Mouse (Mus musculus) heart, adult 18-20 months (tissue): ENCODE data around the gene Ndufs5. TPM values are rescaled to one million over a fixed set of nuclear protein-coding genes. Genes with fewer than 3 reads are reported as not detected.

Source experiments
- DNase-seq, 2 experiments: peaks; one replicate each; pipeline ENCODE4 v3.0.0; 2021 to 2022; ENCODE audit warnings: mixed read lengths in 1 of 2
- long read RNA-seq, 2 experiments: library from polyadenylated mRNA; stranded (forward); transcript quantifications; one replicate each; pipeline ENCODE4 v2.0.0; 2021
- total RNA-seq, 2 experiments: library from RNA; stranded (reverse); gene quantifications; 2 replicates each; pipeline ENCODE4 v1.2.3; 2021

Gene Ndufs5
- 100 to 1,000 TPM; 457 to 469 TPM for total RNA-seq
- long read RNA-seq, experiment 1, transcript Ndufs5-201 (3 exons, 525 nt): major isoform, 299 of 318 reads
- long read RNA-seq, experiment 1, partial matches to known transcripts: 0 of 318 reads
- long read RNA-seq, experiment 1, other reads (novel, unspliced or antisense): 11 of 318 reads
- long read RNA-seq, experiment 2, transcript Ndufs5-201 (3 exons, 525 nt): major isoform, 220 of 242 reads
- long read RNA-seq, experiment 2, transcript Ndufs5-202 (3 exons, 599 nt): minor isoform, 8 of 242 reads
- long read RNA-seq, experiment 2, partial matches to known transcripts: 0 of 242 reads
- long read RNA-seq, experiment 2, other reads (novel, unspliced or antisense): 9 of 242 reads

DNA sequence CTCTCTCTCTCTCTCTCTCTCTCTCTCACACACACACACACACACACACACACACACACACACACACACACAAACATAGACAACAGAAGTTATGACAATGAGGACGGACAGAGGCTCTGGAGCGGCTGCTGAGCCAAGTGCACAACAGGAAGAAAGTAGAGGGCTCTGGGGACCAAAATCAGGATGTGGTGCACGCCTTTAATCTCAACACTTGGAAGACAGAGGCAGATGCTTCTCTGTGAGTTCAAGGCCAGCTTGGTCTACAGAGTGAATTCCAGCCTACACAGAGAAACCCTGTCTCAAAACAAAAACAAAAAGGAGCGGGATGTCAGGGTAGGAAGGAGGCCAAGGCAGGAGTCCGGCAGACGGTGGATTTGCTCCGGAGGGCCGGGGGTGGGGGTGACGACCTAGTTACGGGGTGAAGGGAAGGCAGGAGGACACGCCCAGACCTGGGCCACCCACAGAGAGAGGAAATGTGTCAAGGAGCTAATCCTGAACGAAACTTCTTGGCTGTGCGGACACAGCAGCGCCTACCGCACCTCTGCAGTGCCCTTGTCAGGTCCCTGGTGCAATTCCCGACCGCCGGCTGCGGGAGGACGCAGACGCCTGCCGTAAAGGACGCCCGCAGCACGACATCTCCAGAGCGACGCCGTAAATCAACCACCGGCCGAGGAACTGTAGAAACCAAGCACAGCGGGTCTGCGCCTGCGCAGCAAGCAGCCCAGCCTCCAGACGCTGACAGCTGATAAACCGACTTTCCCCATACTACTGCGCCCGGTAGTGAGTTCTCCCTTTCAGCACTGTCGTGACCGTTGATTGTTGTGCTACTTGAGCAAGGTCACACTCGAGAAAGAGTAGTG is at the start of gene Ndufs5:
Gene Ndufs5, minus strand, starts transcription at position 629 of the 860 bp plus-strand sequence.
- peak; percentile 97 to 98 for DNase-seq

DNA sequence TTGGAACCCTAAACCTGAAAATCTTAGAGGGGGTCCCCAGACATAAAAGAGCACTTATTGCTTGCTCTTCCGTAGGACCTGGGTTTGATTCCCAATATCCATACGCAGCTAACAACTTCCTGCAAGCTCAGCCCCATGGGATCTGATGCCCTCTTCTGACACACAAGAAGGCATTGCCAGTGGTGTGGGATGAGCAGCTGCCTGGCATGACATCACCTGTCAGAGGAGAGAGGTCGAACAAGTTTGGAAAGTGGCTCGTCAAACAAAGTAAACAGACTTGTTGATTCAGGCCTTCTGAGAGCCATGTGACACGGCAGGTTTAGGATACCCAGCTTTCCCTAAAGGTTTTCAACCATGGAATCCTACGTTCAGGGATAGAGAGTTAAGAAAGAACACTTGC is 47.1 kb upstream of the Ndufs5 start:
- no peak for DNase-seq

DNA sequence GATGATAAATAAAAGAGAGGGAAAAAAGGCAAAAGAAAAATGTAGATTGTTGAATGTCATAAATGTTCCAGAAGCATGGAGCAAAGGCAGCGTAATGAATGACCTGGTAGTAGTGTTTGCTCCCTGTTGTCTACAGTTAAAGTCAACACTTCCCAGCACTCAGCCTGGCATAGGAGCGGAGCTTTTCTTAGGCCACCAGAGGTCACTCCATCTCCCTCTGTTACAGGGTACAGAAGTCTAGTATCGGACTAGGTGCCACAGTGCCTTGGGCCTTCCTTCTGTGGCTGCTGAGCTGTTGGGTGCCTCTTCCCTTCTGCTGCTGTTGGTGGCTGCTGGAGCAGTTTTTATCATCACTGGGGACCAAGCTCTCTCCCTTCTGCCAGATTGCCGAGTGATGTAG is 40.3 kb upstream of the Ndufs5 start:
- peak in 1 of 2 experiments; percentile 26 for DNase-seq

DNA sequence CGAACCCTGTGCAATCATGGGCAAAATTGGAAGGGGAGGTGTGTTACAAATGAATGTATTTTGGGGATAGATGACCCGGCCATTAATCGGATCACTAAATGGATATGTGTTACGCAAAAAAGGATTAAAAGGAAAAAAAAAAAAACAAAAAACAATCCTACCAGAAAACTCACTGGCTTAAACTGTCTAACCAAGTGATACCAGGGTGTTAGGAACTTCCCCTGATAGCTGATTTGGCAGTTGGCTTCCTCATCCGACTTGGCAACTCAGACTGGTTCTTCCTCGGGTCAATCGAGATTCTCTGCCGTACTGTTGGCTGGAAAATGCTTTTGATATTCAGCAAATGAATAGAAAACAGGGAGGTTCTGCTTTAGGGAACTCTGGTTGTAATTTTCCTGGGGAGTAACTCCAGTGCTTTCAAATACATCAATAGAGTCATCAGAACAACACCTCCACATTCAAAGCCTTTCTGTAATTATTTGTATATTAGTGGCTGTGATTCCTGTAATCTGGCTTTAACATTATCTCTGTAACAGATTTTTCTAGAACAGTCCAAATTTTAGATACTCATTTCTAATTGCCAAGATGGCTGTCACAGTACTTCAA is 32.8 kb upstream of the Ndufs5 start:
- DNase-seq: peak; percentile 61 to 75

DNA sequence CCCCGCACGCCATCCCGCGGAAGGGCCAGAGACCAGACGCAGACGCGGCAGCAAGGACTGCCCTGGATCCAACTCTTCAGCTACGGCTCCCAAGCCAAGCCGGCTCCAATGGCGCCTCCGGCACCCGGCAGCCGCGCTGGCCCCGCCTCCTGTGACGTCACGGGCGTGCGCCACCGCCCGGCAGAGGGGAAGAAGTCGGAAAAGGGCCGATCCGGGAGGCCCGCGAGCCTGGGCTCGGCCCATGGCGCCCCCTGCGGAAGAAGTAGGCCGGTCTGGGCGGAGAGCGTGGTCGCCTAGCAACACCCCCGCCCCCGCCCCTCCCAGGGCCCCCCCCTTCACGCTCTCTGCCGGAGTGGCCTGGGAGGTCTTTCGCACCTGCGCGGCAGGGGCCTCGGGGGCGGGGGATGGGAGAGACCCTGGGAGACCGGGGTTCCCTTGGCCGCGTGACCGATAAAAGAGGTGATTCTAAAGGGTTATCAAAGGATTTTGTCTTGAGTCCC is 32.2 kb upstream of the Ndufs5 start, which contains the start of gene Akirin1:
Gene Akirin1, minus strand, starts transcription at position 194 of the 500 bp plus-strand sequence.
- peak; percentile 98 for DNase-seq

DNA sequence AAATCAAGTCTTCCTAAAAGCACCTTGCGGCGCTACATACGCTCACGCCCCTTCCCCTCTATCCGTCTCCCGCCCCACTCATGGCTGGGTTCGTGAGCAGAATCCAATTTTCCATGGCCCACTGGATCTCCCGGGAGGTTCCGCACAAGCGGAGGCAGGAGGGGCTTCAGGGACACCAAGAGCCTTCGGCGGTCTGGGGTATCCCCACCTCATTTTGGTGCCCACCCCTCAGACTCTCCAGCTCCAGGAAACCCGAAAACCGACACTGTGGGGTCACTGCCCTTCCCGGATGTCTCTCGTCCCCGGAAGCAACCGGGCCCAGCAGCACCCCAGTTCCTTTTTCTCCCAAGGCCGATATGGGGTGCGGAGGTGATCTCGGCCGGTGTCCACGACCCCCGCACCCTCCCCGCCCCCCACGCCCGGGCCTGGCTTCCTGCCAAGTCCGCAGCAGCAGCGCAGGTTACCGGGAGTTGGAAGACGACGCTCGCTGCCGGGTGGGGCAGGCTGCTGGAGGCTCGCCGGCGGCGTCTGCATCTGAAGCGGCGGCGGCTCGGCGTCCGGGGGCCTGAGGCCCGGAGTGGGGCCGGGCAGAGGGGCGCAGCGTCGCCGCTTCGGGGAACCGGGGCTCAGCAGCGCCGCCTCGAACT is 31.6 kb upstream of the Ndufs5 start:
- DNase-seq: peak; percentile 36 to 51

DNA sequence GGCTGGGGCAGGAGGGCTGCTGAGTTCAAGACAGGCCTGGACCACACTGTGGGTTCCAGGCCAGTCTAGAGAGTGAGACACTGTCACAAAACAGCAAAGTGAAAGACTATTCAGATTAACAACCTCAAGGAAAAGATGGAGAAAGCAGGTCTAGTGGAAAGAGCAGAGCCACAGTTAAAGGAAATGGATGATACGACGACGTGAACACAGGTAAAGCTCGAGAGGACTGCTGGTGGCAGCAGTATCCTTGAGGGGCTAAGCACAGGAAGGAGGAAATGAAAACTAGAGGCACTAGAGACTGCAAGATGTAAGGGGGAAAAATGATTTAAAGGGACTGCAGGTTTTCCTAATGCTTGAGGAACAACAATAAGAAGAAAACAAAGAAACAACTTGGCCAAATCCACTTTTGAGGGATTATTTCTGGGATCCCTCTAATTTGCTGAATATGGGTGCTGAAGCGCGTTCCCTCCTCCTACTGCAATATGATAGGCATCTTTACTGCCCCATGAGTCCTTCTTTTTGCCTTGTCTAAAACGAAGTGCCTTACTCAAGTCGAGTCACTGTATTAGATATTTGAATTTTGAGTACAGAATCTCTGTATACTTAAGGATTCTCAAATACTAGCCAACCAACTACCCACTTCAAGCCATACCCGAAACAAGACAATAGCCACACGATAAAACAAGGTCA is 30.9 kb upstream of the Ndufs5 start:
- no peak for DNase-seq

DNA sequence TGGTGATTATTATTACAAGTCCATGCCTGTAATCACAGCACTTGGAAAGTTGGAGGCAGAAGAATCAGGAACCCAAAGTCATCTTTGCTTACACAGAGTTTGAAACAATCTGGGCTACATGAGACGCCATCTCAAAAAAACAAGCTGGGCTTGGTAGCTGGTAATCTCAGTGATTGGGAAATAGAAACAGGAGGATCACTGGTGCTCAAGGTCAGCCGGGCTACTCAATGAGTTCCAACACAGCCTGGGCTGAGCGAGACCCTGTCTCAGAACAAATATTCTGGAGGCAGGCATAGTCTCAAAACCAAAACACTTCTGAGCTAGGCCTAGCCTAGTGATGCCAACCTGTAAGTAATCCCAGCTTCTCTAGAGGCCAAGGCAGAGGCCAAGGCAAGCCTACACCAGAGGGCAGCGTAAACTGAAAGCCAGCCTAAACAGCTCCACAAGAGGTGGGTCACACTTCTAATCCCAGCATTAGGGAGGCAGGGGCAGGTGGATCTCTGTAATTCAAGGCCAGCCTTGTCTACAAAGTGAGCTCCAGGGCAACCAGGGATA is 27.3 kb upstream of the Ndufs5 start:
- DNase-seq: no peak

DNA sequence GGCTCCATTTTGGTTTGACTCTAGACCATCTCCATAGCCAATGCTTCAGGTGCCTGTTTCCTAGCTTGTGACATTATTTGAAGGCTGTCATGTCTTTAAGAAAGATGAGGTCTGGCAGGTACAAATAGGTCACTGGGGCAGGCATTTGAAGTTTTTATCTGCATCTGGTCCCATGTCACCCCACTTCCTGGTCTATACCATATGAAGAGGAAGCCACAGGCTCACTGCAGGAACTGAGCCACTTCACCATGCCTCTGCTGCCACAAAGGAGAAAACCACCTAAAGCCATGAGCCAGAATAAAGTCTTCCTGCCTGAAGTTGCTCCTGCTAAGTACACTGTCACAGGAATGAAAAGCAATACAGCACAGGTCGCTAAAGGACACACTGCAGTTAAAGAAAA is 24.9 kb upstream of the Ndufs5 start:
- no peak for DNase-seq

DNA sequence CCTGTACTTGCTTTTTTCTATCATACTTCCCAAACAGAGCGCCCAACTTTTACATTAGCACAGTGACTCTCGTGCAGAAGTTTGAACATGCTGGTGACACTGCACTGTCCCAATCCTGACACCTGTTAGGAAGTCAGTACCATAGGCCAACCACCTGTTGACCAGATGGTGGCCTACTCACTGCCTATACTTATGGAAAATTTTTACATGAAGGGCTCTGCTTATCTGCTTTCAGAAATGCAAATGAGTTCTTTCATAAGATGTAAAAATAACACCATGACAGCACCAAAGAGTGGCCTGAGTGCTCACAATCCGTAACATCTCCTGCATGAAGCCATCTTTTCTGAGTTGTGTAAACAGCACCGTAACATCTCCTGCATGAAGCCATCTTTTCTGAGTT is 20.7 kb upstream of the Ndufs5 start:
- DNase-seq: no peak

DNA sequence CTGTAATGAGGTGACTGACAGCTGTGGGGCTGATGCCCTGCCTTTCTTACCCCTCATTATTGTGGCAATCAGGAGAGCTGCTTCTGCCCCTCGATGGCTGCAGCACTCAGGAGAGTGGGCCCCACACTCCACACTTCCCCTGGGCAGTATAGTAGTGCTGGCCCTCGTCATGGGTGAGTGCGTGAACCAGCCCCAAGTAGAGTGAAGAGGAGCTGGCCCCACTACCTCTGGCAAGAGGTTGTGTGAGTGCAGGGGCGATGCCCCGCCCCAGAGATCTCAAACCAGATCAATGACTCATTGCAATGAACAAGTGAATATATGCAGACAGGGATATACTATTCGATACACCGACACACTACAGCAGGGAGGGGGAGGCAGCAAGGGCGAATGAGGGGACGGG is 15.5 kb upstream of the Ndufs5 start:
- DNase-seq: no peak

DNA sequence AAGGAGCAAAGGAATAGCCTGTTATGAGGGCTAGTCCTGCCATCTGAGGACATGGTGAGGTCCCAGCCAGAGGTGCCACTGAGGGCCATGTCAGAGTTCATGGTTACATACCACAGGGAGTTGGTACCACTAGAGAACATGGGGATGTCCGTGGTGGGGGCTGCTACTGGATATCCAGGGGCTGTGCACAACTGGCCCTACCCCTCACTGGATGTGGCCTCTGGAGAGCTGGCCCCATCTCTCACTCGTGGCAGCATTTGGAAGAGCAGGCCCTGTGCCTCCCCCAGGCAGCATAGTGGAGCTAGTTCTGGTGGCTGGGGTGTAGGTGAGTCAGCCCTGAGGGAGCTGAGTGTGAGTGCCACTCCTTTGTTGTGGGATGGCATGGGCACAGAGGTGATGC is 14.9 kb upstream of the Ndufs5 start:
- no peak for DNase-seq

DNA sequence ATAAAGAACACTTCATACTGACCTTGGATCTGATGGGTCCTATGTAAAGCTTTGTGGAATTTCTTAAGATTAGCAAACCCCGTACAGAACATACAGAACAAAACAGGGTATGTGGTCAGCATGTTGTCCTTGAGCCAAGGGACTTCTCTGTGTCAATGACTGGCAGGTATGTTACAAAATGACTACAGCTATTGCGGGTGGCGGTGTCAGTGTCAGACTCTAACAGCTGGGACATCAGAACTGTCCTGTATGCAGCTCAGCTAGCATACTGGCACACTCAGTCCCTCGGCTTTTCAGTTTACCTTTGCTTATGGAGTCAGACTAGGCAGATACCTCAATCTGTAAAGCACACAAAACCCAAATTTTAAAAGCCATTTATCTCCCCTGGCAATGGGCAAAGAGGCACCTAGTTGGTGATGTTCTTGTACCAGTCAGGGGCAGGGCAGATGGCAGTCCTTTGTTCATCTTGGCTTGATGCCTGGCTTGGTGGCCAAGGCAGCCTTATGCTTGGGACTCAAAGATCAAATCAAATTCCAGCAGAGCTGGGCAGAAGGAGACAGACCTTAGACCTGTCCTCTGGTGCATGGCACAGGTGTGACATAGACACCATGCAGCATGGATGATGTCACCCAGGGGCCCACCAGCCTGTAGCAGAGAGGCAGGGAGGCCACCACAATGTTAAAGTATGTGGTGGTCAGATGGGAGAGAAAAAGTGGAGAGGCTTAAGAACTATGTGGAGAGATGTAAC is 14.3 kb upstream of the Ndufs5 start:
- DNase-seq: no peak

DNA sequence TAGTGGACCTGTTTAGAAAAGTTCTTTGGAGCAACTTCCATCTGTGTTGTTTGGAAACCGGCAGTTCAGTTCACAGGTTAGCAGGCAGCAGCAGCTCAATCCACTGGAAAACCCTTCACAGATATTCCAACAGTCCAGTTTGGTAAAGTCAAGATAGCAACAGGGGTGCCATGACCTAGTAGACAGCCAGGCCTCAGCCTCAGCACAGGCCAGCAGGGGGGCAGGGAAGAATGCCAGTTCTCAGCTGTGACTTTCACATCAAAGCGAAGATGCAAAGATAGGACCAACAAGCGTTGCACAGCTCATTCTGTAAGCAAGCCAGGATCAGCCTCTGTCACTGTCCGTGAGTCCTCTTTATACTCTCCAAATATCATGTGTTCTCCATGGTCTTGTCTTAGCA is 3.8 kb upstream of the Ndufs5 start:
- DNase-seq: no peak

DNA sequence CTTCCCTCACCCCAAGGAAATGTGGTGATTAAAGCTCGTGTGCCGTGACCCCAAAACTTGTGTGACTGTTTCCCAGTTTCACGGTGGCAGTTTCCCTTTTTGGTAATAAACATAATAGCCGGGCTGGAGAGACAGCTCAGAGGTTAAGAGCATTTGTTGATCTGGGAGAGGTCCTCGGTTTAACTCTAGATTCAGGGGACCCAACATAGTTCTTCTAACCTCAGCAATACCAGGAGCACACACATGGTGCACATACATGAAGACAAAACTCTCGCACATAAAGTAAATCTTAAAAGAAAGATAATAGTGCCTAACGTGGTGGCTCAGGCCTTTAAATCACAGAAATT is 405 bp upstream of the Ndufs5 start:
- DNase-seq: no peak

DNA sequence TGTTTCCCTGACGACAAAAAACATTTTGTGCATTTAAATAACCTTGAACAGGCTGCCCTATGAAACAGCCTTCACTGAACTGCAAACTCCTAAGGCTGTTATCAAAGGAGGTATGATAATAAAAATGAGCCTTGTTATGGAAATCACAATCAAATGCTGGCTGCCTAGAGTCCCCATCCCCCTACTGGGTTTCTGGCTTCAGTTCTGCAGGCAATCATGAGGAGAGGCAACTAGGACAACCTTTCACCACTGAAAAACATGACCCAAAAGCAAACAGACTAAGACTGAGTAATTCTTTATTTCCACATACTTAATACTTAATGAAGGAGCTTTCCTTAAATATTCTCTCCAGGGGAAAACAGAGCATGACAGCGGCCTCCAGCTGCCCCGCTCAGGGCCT is 5.6 kb downstream of the Ndufs5 start:
- DNase-seq: no peak

DNA sequence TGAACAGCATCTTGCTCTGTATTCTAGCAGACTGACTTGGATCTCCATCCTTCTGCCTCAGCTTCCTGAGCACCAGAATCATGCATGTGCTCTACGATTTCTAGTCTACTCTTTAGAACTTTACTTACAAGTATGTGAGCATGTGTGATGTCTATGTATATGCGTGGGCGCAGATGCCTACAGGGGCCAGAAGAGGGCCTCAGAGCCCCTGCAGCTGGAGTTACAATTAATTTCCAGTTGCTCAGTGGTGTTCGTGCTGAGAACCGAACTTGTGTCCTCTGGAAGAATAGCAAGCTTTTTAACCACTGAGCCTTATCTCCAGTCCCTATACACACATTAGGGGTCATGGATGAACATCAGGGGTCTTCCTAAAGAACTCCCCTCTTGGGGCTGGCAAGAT is 10.7 kb downstream of the Ndufs5 start:
- DNase-seq: no peak

DNA sequence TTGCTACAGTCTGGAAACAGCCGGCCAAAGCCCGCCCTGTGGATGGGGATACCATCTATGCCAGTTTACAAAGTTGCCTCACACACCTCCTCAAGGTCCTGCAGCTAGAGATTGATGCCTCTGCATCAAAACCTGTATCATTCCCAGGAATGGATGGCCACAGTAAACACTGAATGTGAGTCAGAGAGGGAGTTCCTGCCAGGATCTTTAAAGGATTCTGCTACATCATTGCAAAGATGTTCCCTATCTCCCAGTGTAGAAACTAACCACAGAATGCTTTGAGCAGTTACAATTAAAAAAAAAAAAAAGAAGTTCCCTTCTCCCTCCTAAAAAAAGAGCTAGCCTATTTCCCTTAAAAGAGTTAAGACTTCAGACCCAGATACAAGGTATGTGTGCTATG is 12.7 kb downstream of the Ndufs5 start:
- DNase-seq: no peak

DNA sequence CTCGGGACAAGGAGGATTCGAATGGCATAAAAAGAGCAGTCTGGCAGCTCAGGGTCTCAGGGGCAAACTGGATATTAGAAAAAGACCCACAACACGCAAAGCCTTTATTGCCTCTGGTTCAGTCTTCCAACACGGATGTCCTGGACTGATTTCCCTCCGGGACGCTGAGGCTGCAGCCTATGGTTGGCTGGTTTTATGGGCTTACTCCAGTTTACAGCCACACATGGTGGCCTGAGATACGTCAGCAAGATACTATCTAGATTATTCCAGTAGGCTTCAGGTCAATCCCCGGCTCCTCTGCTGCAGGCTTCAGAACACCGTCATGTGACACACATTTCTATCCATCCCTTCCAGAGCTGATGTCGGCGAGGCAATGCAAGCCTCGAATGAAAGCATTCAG is 24.6 kb downstream of the Ndufs5 start:
- DNase-seq: no peak

DNA sequence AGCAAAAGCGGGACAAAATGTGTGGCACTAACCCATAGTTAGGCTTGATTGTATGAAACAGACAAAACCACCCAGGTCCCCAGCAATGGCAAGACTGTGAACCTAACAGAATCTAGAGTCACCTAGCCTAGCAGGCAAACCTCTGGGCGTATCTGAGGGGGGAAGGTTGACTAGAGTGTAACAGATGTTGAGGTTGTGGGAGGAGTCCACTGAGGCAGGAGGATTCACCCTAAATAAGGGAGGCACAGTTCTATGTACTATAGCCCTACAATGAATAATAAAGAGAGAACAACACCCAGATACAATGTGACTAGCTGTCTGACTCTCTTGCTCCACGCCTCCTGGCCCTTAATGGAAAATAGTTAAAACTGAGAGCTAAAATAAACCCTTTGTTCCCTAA is 25.9 kb downstream of the Ndufs5 start:
- DNase-seq: no peak

DNA sequence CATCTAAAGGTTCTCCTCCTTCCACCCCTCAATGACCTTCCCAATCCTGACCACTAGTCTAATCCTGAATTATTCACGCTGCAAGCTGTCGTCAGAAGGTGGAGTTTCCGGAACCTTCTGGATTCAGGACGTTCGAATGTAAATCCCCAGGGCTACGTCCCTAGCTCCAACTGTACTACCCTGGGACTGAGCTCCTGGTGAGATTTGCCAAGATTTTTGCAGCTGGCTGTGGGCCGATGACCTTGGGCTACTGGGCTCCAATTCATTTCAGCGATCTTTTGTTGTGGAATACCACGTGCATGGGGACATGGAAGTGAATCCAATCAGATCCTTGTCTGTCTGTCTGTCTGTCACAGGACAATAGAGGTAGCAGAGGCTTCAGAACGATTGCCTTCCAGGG is 27.7 kb downstream of the Ndufs5 start:
- DNase-seq: peak; percentile 47 to 53
